Mouse (Mus musculus) ES-E14 (cell line): ENCODE data around the gene Ly6g.
"Not testable (repeated sequence)": the region's sequence is repeated elsewhere in the genome, so short reads cannot be mapped to it uniquely, and the experiment has no call there.

Source experiments
- CHD2 ChIP-seq: IDR thresholded peaks from 2 replicates; pipeline ENCODE4 v1.6.1; 2014; ENCODE audit warnings: mild to moderate bottlenecking, low read depth, low read length, inconsistent platforms
- HCFC1 ChIP-seq: IDR thresholded peaks from 2 replicates; pipeline ENCODE4 v1.6.1; 2012; ENCODE audit warnings: low read length, inconsistent platforms, borderline replicate concordance; ENCODE audit not compliant: insufficient read depth
- MAFK ChIP-seq: IDR thresholded peaks from 2 replicates; pipeline ENCODE4 v1.6.1; 2014; ENCODE audit warnings: mild to moderate bottlenecking, low read depth, low read length, inconsistent platforms; ENCODE audit not compliant: insufficient read depth
- ZC3H11A ChIP-seq: IDR thresholded peaks from 2 replicates; pipeline ENCODE4 v1.6.1; 2012; ENCODE audit warnings: low read depth, mild to moderate bottlenecking, inconsistent platforms, low read length, borderline replicate concordance
- ZNF384 ChIP-seq: IDR thresholded peaks from 2 replicates; pipeline ENCODE4 v1.6.1; 2012; ENCODE audit warnings: low read depth, low read length, inconsistent platforms

DNA sequence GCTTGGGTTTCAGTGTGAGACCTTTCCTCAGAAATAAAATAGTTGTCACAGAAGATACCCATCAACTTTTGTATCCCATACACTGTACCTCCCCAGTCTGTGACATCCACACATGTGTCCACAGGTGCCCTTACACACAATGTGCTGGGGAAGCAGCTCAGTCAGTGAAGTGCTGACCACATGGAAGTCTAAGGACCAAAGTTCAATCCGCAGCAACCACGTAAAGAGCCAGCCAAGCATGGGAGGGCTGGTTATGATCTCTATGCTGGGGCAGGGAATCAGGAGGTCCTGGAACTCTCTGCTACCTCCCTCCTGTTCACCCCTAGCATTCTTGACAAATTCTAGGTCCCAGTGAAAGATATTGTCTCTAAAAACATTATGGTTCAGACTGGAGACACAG lies 22.7 kb upstream of the Ly6g start:
- TF ChIP-seq ZNF384, HCFC1, CHD2, ZC3H11A, MAFK: not testable (repeated sequence)
